Comparison of ENCODE assay signal across 9 mouse cellular contexts in the genomic region with DNA sequence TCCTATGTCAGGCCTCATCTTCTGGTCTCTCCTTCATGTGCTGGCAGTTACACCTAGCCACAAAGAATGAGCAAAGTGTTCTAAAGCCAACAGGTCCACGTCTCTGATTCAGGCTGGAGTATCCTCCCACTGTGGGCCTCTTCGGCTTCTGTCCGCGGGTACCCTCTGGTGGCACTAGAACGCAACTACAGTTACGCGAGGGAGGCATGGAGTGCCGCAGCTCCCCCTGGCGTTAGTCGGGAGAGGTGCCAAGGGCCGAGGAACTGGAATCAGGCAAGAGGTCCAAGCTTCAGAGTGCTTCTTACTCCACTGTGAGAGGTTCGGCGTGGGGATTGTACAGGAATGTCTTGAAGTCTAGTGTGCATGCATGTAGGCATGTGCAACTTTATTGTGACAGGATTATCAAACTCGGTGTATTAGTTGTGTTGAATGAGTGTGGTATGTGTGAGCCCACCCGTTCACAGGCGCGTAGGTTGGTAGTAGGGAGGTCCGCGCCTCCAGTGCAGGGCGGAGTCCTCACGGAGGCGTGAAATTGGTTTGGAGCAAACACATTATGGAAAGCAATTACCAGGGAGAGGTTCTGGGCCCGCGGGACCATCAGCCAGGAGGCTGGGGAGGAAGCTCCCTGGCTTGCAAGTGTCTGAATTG. TPM values are rescaled to one million over a fixed set of nuclear protein-coding genes. Genes with fewer than 3 reads are reported as not detected.
DNase-seq lines count a peak whose midpoint lies in the region; ATAC-seq and TF ChIP-seq lines count a peak whose summit lies in the region.
"Had no signal": no experiment of that assay in that cellular context is flagged by ENCODE, and none has a peak within 500 bp of the region (broad histone marks: within the 10 kb centered on the region; RNA-seq: fewer than 3 reads in every experiment).

No protein-coding gene starts in this region.

- TF ChIP-seq EP300 in CH12.LX (IDR thresholded peaks at IDR 0.05; ENCODE audit: low read length) = no peak
- TF ChIP-seq EP300 in heart, postnatal 0 days (IDR thresholded peaks at IDR 0.05; ENCODE audit: low read depth) = no peak

- no peak overlapping the region for H3K9ac ChIP-seq in CH12.LX (ENCODE audit: insufficient read depth, low read depth)
- no peak overlapping the region for H3K9ac ChIP-seq in forebrain, embryonic 11.5 days (ENCODE audit: low read length)
- H3K9ac ChIP-seq in heart, postnatal 0 days (replicated peaks; ENCODE audit: low read depth, low read length) = no peak overlapping the region
- H3K9ac ChIP-seq in liver, embryonic 13.5 days = no peak overlapping the region
- H3K9ac ChIP-seq in neural tube, embryonic 11.5 days (ENCODE audit: low read length) = no peak overlapping the region
- H3K9ac ChIP-seq in stomach, embryonic 16.5 days (ENCODE audit: low read length) = no peak overlapping the region

- peak; percentile 84 for DNase-seq in CH12.LX (ENCODE audit: extremely low read depth)
- peak; percentile 64 for DNase-seq in c-Kit-negative CD71-positive TER-119-positive erythroid progenitor cells, embryonic 14.5 days (ENCODE audit: low read depth, low spot score)
- peak; percentile 94 for DNase-seq in forebrain, embryonic 11.5 days (ENCODE audit: low spot score)
- DNase-seq in heart, postnatal 0 days (ENCODE audit: low spot score) = peak; percentile 86
- DNase-seq in kidney, postnatal 25 days = peak; percentile 89 to 95
- peak; percentile 74 for DNase-seq in liver, embryonic 13.5 days
- peak; percentile 90 for DNase-seq in neural tube, embryonic 11.5 days (ENCODE audit: low spot score)

- 20% methylated on average over 24 of the region's 24 CpGs for WGBS in forebrain, embryonic 11.5 days
- WGBS in heart, postnatal 0 days = 21% methylated on average over 24 of the region's 24 CpGs
- 14% methylated on average over 24 of the region's 24 CpGs for WGBS in liver, embryonic 13.5 days (ENCODE audit: insufficient replicate concordance)
- 16% methylated on average over 24 of the region's 24 CpGs for WGBS in neural tube, embryonic 11.5 days
- WGBS in stomach, embryonic 16.5 days = 20% methylated on average over 24 of the region's 24 CpGs

- TF ChIP-seq CTCF in CH12.LX (conservative IDR thresholded peaks at IDR 0.05 in 1 of 2, IDR thresholded peaks at IDR 0.05 in 1 of 2; ENCODE audit: low read depth in 2 of 2, low read length in 2 of 2) = peak; percentile 99 to 100
- peak; percentile 100 for TF ChIP-seq CTCF in heart, postnatal 0 days (IDR thresholded peaks at IDR 0.05; ENCODE audit: low read depth)

- H3K27ac ChIP-seq in CH12.LX (ENCODE audit: insufficient read depth, low read depth) = no peak overlapping the region
- H3K27ac ChIP-seq in forebrain, embryonic 11.5 days (ENCODE audit: low read depth, low read length) = no peak overlapping the region
- H3K27ac ChIP-seq in heart, postnatal 0 days (ENCODE audit: low read depth) = no peak overlapping the region
- no peak overlapping the region for H3K27ac ChIP-seq in liver, embryonic 13.5 days
- no peak overlapping the region for H3K27ac ChIP-seq in neural tube, embryonic 11.5 days (ENCODE audit: low read depth, low read length)
- H3K27ac ChIP-seq in stomach, embryonic 16.5 days (ENCODE audit: low read length) = no peak overlapping the region

- H3K4me2 ChIP-seq in CH12.LX (ENCODE audit: insufficient read depth, low read depth, poor library complexity, severe bottlenecking) = 0 out of 2 replicates have a peak overlapping the region, but pooled peaks have one; percentile 6
- no peak overlapping the region for H3K4me2 ChIP-seq in forebrain, embryonic 11.5 days (ENCODE audit: low read depth, low read length, severe bottlenecking)
- no peak overlapping the region for H3K4me2 ChIP-seq in heart, postnatal 0 days (ENCODE audit: low read depth, low read length)
- H3K4me2 ChIP-seq in liver, embryonic 13.5 days = no peak overlapping the region
- H3K4me2 ChIP-seq in neural tube, embryonic 11.5 days (ENCODE audit: low read depth) = no peak overlapping the region
- no peak overlapping the region for H3K4me2 ChIP-seq in stomach, embryonic 16.5 days (ENCODE audit: low read depth, low read length)

- in situ Hi-C loops in CH12.LX (cut with MboI; ENCODE audit: low pct_ligation_motif_present, low pct_unique_long_range_greater_than_20kb, low sequenced_read_pairs) = loop anchor here (10.0 kb wide), 1 partner anchor 125 kb away; no protein-coding TSS in a partner anchor

- peak; percentile 70 for TF ChIP-seq RAD21 in CH12.LX (IDR thresholded peaks at IDR 0.05; ENCODE audit: low read depth, low read length)

- peaks cover 4% of the 10 kb centered on the region for H3K9me3 ChIP-seq in CH12.LX (replicated peaks; ENCODE audit: low read length)
- no peaks in the 10 kb centered on the region for H3K9me3 ChIP-seq in forebrain, embryonic 11.5 days (ENCODE audit: control insufficient read depth, low read length)
- H3K9me3 ChIP-seq in heart, postnatal 0 days (replicated peaks; ENCODE audit: control insufficient read depth, low read length) = no peaks in the 10 kb centered on the region
- no peaks in the 10 kb centered on the region for H3K9me3 ChIP-seq in liver, embryonic 13.5 days (replicated peaks)
- H3K9me3 ChIP-seq in neural tube, embryonic 11.5 days (ENCODE audit: control insufficient read depth, low read length) = no peaks in the 10 kb centered on the region
- H3K9me3 ChIP-seq in stomach, embryonic 16.5 days (replicated peaks; ENCODE audit: control insufficient read depth, low read length) = no peaks in the 10 kb centered on the region

- no peaks in the 10 kb centered on the region for H3K4me1 ChIP-seq in CH12.LX (ENCODE audit: control insufficient read depth in 1 of 2, insufficient read depth in 2 of 2)
- peaks cover 14% of the 10 kb centered on the region for H3K4me1 ChIP-seq in forebrain, embryonic 11.5 days (replicated peaks; ENCODE audit: control insufficient read depth, insufficient read depth, low read length)
- 0 out of 2 replicates have a peak, but pooled peaks cover 6% of the 10 kb centered on the region for H3K4me1 ChIP-seq in heart, postnatal 0 days (ENCODE audit: control insufficient read depth, insufficient read depth)
- H3K4me1 ChIP-seq in liver, embryonic 13.5 days (replicated peaks) = peaks cover 8% of the 10 kb centered on the region
- H3K4me1 ChIP-seq in neural tube, embryonic 11.5 days (ENCODE audit: control insufficient read depth, insufficient read depth, low read length) = peaks cover 8% of the 10 kb centered on the region
- H3K4me1 ChIP-seq in stomach, embryonic 16.5 days (ENCODE audit: control insufficient read depth, insufficient read depth, low read length) = peaks cover 8% of the 10 kb centered on the region; the same call in 1 of the 2 replicates

- peaks cover 43% of the 10 kb centered on the region for H3K27me3 ChIP-seq in CH12.LX (replicated peaks)
- peaks cover 41% of the 10 kb centered on the region for H3K27me3 ChIP-seq in forebrain, embryonic 11.5 days (ENCODE audit: control insufficient read depth, insufficient read depth, low read length)
- peaks cover 56% of the 10 kb centered on the region for H3K27me3 ChIP-seq in heart, postnatal 0 days (ENCODE audit: control insufficient read depth, insufficient read depth, low read length)
- peaks cover 84% of the 10 kb centered on the region for H3K27me3 ChIP-seq in liver, embryonic 13.5 days
- H3K27me3 ChIP-seq in neural tube, embryonic 11.5 days (ENCODE audit: control insufficient read depth, insufficient read depth, low read length) = peaks cover 29% of the 10 kb centered on the region
- H3K27me3 ChIP-seq in stomach, embryonic 16.5 days (ENCODE audit: control insufficient read depth, insufficient read depth, low read length) = peaks cover 59% of the 10 kb centered on the region

- ATAC-seq in forebrain, embryonic 11.5 days (replicated peaks; ENCODE audit: low FRiP score) = peak; percentile 54
- ATAC-seq in heart, postnatal 0 days (ENCODE audit: insufficient read depth, low read depth) = peak; percentile 70
- peak; percentile 55 for ATAC-seq in liver, embryonic 13.5 days (ENCODE audit: low read depth)
- ATAC-seq in neural tube, embryonic 11.5 days (ENCODE audit: insufficient read depth, low FRiP score, low TSS enrichment) = peak; percentile 32
- peak; percentile 61; the same call in 1 of the 2 replicates for ATAC-seq in stomach, embryonic 16.5 days (ENCODE audit: insufficient read depth, low FRiP score)

- no peaks in the 10 kb centered on the region for H3K36me3 ChIP-seq in CH12.LX (replicated peaks in 1 of 2; ENCODE audit: control insufficient read depth in 1 of 2, insufficient read depth in 1 of 2, low read length in 1 of 2)
- no peaks in the 10 kb centered on the region for H3K36me3 ChIP-seq in forebrain, embryonic 11.5 days (ENCODE audit: control insufficient read depth, insufficient read depth, low read length)
- H3K36me3 ChIP-seq in heart, postnatal 0 days (replicated peaks; ENCODE audit: control insufficient read depth, insufficient read depth, low read length) = peaks cover 12% of the 10 kb centered on the region; the same call in 1 of the 2 replicates
- no peaks in the 10 kb centered on the region for H3K36me3 ChIP-seq in liver, embryonic 13.5 days
- H3K36me3 ChIP-seq in neural tube, embryonic 11.5 days (ENCODE audit: control insufficient read depth, insufficient read depth, low read length) = no peaks in the 10 kb centered on the region
- no peaks in the 10 kb centered on the region for H3K36me3 ChIP-seq in stomach, embryonic 16.5 days (ENCODE audit: control insufficient read depth, insufficient read depth, low read length)

- no peak overlapping the region for H3K4me3 ChIP-seq in CH12.LX (replicated peaks in 1 of 3; ENCODE audit: low read depth in 2 of 3, low read length in 2 of 3, poor library complexity in 1 of 3)
- no peak overlapping the region for H3K4me3 ChIP-seq in forebrain, embryonic 11.5 days (ENCODE audit: low read depth, low read length)
- H3K4me3 ChIP-seq in heart, postnatal 0 days (ENCODE audit: low read depth, low read length) = no peak overlapping the region
- no peak overlapping the region for H3K4me3 ChIP-seq in liver, embryonic 13.5 days (replicated peaks)
- no peak overlapping the region for H3K4me3 ChIP-seq in neural tube, embryonic 11.5 days (ENCODE audit: low read depth, low read length)
- no peak overlapping the region for H3K4me3 ChIP-seq in stomach, embryonic 16.5 days (replicated peaks; ENCODE audit: low read length)

- no peak for TF ChIP-seq POLR2A in CH12.LX (IDR thresholded peaks at IDR 0.05; ENCODE audit: low read depth, low read length)

- dilution Hi-C loops in CH12.LX (cut with MboI; ENCODE audit: extremely low pct_ligation_motif_present, extremely low pct_unique_long_range_greater_than_20kb, low sequenced_read_pairs) = no loop called here

- no peaks in the 10 kb centered on the region for H3K79me2 ChIP-seq in CH12.LX (replicated peaks; ENCODE audit: control insufficient read depth, extremely low read depth, insufficient read depth, poor library complexity, severe bottlenecking)

RNA-seq across cellular contexts. Expression of a gene that starts 3.2 kb away (rescaled TPM):
- total RNA-seq in CH12.LX (2012; rRNA removed) (0.04 and 0.08 TPM in 2 replicates), CH12.LX (2014; rRNA removed) (not detected in 2 replicates)
- 0.07 and 0.13 TPM in 2 replicates for polyA plus RNA-seq in CH12.LX (2012; ENCODE audit: insufficient read length, low read depth)
- 0.64 and 0.79 TPM in 2 replicates for polyA plus RNA-seq in forebrain, embryonic 11.5 days (2014; fragmentation: Nextera tagmentation; extraction: Ambion mirVana)
- total RNA-seq in heart, postnatal 0 days (2014; rRNA removed; ENCODE audit: low replicate concordance) = not detected in 2 replicates
- not detected in 2 replicates for polyA plus RNA-seq in heart, postnatal 0 days (2015; fragmentation: Nextera tagmentation; extraction: Ambion mirVana)
- polyA plus RNA-seq in liver, embryonic 13.5 days (2015; fragmentation: Nextera tagmentation; extraction: Ambion mirVana) = 0.02 TPM in 1 of 2 replicates, not detected in the other
- polyA plus RNA-seq in neural tube, embryonic 11.5 days (2014; fragmentation: Nextera tagmentation; extraction: Ambion mirVana) = 0.92 and 1.3 TPM in 2 replicates
- polyA plus RNA-seq in stomach, embryonic 16.5 days (2015; fragmentation: Nextera tagmentation; extraction: Ambion mirVana) = not detected in 2 replicates
- polyA plus RNA-seq: gonadal fat pad, adult 2 months had no signal

RNA-seq across cellular contexts. Expression of a gene that starts 10.6 kb away (rescaled TPM):
- not detected in 2 replicates for total RNA-seq in CH12.LX (2012; rRNA removed)
- total RNA-seq in CH12.LX (2014; rRNA removed) = not detected in 2 replicates
- not detected in 2 replicates for polyA plus RNA-seq in CH12.LX (2012; ENCODE audit: insufficient read length, low read depth)
- 0.11 TPM in 1 of 2 replicates, not detected in the other for polyA plus RNA-seq in forebrain, embryonic 11.5 days (2014; fragmentation: Nextera tagmentation; extraction: Ambion mirVana)
- total RNA-seq in heart, postnatal 0 days (2014; rRNA removed; ENCODE audit: low replicate concordance) = 34.4 and 44.0 TPM in 2 replicates
- polyA plus RNA-seq in heart, postnatal 0 days (2015; fragmentation: Nextera tagmentation; extraction: Ambion mirVana) = 20.8 and 24.3 TPM in 2 replicates
- 0.10 and 0.15 TPM in 2 replicates for polyA plus RNA-seq in liver, embryonic 13.5 days (2015; fragmentation: Nextera tagmentation; extraction: Ambion mirVana)
- 0.38 TPM in 1 of 2 replicates, not detected in the other for polyA plus RNA-seq in neural tube, embryonic 11.5 days (2014; fragmentation: Nextera tagmentation; extraction: Ambion mirVana)
- polyA plus RNA-seq in stomach, embryonic 16.5 days (2015; fragmentation: Nextera tagmentation; extraction: Ambion mirVana) = 0.24 and 0.58 TPM in 2 replicates

RNA-seq across cellular contexts. Expression of a gene that starts 26.4 kb away (rescaled TPM):
- total RNA-seq in CH12.LX (2012; rRNA removed) = not detected in 2 replicates
- total RNA-seq in CH12.LX (2014; rRNA removed) = not detected in 2 replicates
- polyA plus RNA-seq in CH12.LX (2012; ENCODE audit: insufficient read length, low read depth) = not detected in 2 replicates
- 0.20 TPM in 1 of 2 replicates, not detected in the other for polyA plus RNA-seq in forebrain, embryonic 11.5 days (2014; fragmentation: Nextera tagmentation; extraction: Ambion mirVana)
- not detected in 2 replicates for total RNA-seq in heart, postnatal 0 days (2014; rRNA removed; ENCODE audit: low replicate concordance)
- not detected in 2 replicates for polyA plus RNA-seq in heart, postnatal 0 days (2015; fragmentation: Nextera tagmentation; extraction: Ambion mirVana)
- not detected in 2 replicates for polyA plus RNA-seq in liver, embryonic 13.5 days (2015; fragmentation: Nextera tagmentation; extraction: Ambion mirVana)
- not detected in 2 replicates for polyA plus RNA-seq in neural tube, embryonic 11.5 days (2014; fragmentation: Nextera tagmentation; extraction: Ambion mirVana)
- polyA plus RNA-seq in stomach, embryonic 16.5 days (2015; fragmentation: Nextera tagmentation; extraction: Ambion mirVana) = 0.13 TPM in 1 of 2 replicates, not detected in the other

RNA-seq across cellular contexts. Expression of a gene that starts 47.1 kb away (rescaled TPM):
- total RNA-seq in CH12.LX (2012; rRNA removed) (118 and 152 TPM in 2 replicates), CH12.LX (2014; rRNA removed) (162 and 169 TPM in 2 replicates)
- polyA plus RNA-seq in CH12.LX (2012; ENCODE audit: insufficient read length, low read depth) = 160 and 162 TPM in 2 replicates
- polyA plus RNA-seq in forebrain, embryonic 11.5 days (2014; fragmentation: Nextera tagmentation; extraction: Ambion mirVana) = 153 and 165 TPM in 2 replicates
- 53.7 and 56.0 TPM in 2 replicates for total RNA-seq in heart, postnatal 0 days (2014; rRNA removed; ENCODE audit: low replicate concordance)
- polyA plus RNA-seq in heart, postnatal 0 days (2015; fragmentation: Nextera tagmentation; extraction: Ambion mirVana) = 46.0 and 49.6 TPM in 2 replicates
- 72.6 and 81.6 TPM in 2 replicates for polyA plus RNA-seq in liver, embryonic 13.5 days (2015; fragmentation: Nextera tagmentation; extraction: Ambion mirVana)
- polyA plus RNA-seq in neural tube, embryonic 11.5 days (2014; fragmentation: Nextera tagmentation; extraction: Ambion mirVana) = 136 and 147 TPM in 2 replicates
- 81.7 and 81.9 TPM in 2 replicates for polyA plus RNA-seq in stomach, embryonic 16.5 days (2015; fragmentation: Nextera tagmentation; extraction: Ambion mirVana)

RNA-seq across cellular contexts. Expression of a gene that starts 56.4 kb away (rescaled TPM):
- total RNA-seq in CH12.LX (2012; rRNA removed) = 20.4 and 25.5 TPM in 2 replicates
- total RNA-seq in CH12.LX (2014; rRNA removed) = 11.2 and 11.9 TPM in 2 replicates
- polyA plus RNA-seq in CH12.LX (2012; ENCODE audit: insufficient read length, low read depth) = 22.8 and 26.9 TPM in 2 replicates
- 11.4 and 11.5 TPM in 2 replicates for polyA plus RNA-seq in forebrain, embryonic 11.5 days (2014; fragmentation: Nextera tagmentation; extraction: Ambion mirVana)
- total RNA-seq in heart, postnatal 0 days (2014; rRNA removed; ENCODE audit: low replicate concordance) = 34.9 and 64.4 TPM in 2 replicates
- polyA plus RNA-seq in heart, postnatal 0 days (2015; fragmentation: Nextera tagmentation; extraction: Ambion mirVana) = 10.5 and 13.2 TPM in 2 replicates
- polyA plus RNA-seq in liver, embryonic 13.5 days (2015; fragmentation: Nextera tagmentation; extraction: Ambion mirVana) = 11.8 and 12.7 TPM in 2 replicates
- polyA plus RNA-seq in neural tube, embryonic 11.5 days (2014; fragmentation: Nextera tagmentation; extraction: Ambion mirVana) = 10.3 and 13.0 TPM in 2 replicates
- 21.8 and 23.9 TPM in 2 replicates for polyA plus RNA-seq in stomach, embryonic 16.5 days (2015; fragmentation: Nextera tagmentation; extraction: Ambion mirVana)

Comparison
In these comparisons a context has a peak if more than half of its experiments do, and no peak if none do; other contexts are left out.
1. RNA of a gene that starts 10.6 kb away (polyA plus RNA-seq): 20.8 to 24.3 TPM in heart, postnatal 0 days; 0.24 to 0.58 TPM in stomach, embryonic 16.5 days, 0.38 TPM in neural tube, embryonic 11.5 days, 0.10 to 0.15 TPM in liver, embryonic 13.5 days, 0.11 TPM in forebrain, embryonic 11.5 days and not detected in CH12.LX; every median in the first group is over 10 times any median in the second.
2. Peak in every context shown above with its lines, with median percentiles within 50 percentile points of each other: DNase-seq and ATAC-seq.